Mouse (Mus musculus) forebrain, embryonic 11.5 days (tissue): ENCODE data around the gene Phldb1. TPM values are rescaled to one million over a fixed set of nuclear protein-coding genes. Genes with fewer than 3 reads are reported as not detected.

Source experiments
- ATAC-seq: fragments of 200-750 bp; cut with Nextera tagmentation; replicated peaks from 2 replicates; pipeline ENCODE4 v1.8.0; 2017; ENCODE audit warnings: moderate TSS enrichment; ENCODE audit not compliant: low FRiP score
- DNase-seq: peaks from one replicate; pipeline ENCODE4 v3.0.0-alpha.2; 2017; ENCODE audit warnings: low spot score
- H3K27ac ChIP-seq: fragments of 300-500 bp; sonication (generic); 2 replicates; pipeline ENCODE4 v1.5.1; 2014; ENCODE audit warnings: low read depth, low read length
- H3K27me3 ChIP-seq: fragments of 300-500 bp; sonication (generic); 2 replicates; pipeline ENCODE4 v1.6.1; 2014; ENCODE audit warnings: mild to moderate bottlenecking, low read length, mixed read lengths; ENCODE audit not compliant: control insufficient read depth, insufficient read depth
- H3K36me3 ChIP-seq: fragments of 300-500 bp; sonication (generic); 2 replicates; pipeline ENCODE4 v1.6.1; 2014; ENCODE audit warnings: mild to moderate bottlenecking, low read length, moderate library complexity, mixed read lengths; ENCODE audit not compliant: control insufficient read depth, insufficient read depth
- H3K4me1 ChIP-seq: fragments of 300-500 bp; sonication (generic); replicated peaks from 2 replicates; pipeline ENCODE4 v1.6.1; 2014; ENCODE audit warnings: low read length, mixed read lengths; ENCODE audit not compliant: control insufficient read depth, insufficient read depth
- H3K4me2 ChIP-seq: fragments of 300-500 bp; sonication (generic); 2 replicates; pipeline ENCODE4 v1.6.1; 2014; ENCODE audit warnings: low read depth, mild to moderate bottlenecking, low read length, moderate library complexity, mixed read lengths; ENCODE audit not compliant: severe bottlenecking
- H3K4me3 ChIP-seq: fragments of 300-500 bp; sonication (generic); 2 replicates; pipeline ENCODE4 v1.5.1; 2014; ENCODE audit warnings: low read depth, low read length
- H3K9ac ChIP-seq: fragments of 300-500 bp; sonication (generic); 2 replicates; pipeline ENCODE4 v1.6.1; 2014; ENCODE audit warnings: low read length
- H3K9me3 ChIP-seq: fragments of 300-500 bp; sonication (generic); 2 replicates; pipeline ENCODE4 v1.6.1; 2016; ENCODE audit warnings: low read length, mixed read lengths; ENCODE audit not compliant: control insufficient read depth
- WGBS: fragments of 180-500 bp; shearing (Covaris S2); extraction: QIAGEN DNeasy Blood & Tissue Kit; methylation state at CpG from one replicate; pipeline ENCODE4 v1.1.7; 2014; 5-methylcytosine and 5-hydroxymethylcytosine counted together
- polyA plus RNA-seq: library from polyadenylated mRNA; unstranded; fragments of >200 nt; fragmentation: Nextera tagmentation; extraction: Ambion mirVana; gene quantifications from 2 replicates; pipeline ENCODE4 v1.2.1, GENCODE M21; 2014

Gene Phldb1
- polyA plus RNA-seq, 1 experiment from 2014 or later, result 46.0 TPM

DNA sequence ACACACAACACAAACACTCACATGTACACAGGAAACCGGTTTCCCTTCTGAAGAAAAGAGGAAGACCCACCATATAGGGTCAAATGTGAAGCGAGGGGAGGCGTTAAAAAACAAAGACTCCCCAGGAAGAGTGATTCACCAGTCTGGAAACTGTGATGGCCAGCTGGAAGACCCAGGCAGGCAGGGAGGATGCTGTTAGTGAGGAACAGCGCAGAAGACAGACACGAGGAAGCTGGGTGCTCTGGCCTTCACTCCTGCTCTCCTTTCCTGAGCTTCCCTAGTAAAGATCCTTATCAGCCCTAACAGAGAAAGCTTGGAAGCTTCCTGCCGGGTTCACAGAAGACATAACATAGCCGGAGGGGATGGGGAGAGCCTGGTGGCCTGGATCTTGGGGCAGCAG is 12.0 kb downstream of the Phldb1 start:
- ATAC-seq (no peak), DNase-seq (no peak)
- 56% methylated on average over 7 of the region's 7 CpGs for WGBS
- Histone ChIP-seq H3K9ac (no peak overlapping the region), H3K27me3 (no peaks in the 10 kb centered on the region), H3K36me3 (no peaks in the 10 kb centered on the region), H3K4me2 (no peak overlapping the region), H3K9me3 (no peaks in the 10 kb centered on the region), H3K27ac (no peak overlapping the region; the same call in 1 of the 2 replicates), H3K4me3 (no peak overlapping the region), H3K4me1 (peaks cover 41% of the 10 kb centered on the region)

DNA sequence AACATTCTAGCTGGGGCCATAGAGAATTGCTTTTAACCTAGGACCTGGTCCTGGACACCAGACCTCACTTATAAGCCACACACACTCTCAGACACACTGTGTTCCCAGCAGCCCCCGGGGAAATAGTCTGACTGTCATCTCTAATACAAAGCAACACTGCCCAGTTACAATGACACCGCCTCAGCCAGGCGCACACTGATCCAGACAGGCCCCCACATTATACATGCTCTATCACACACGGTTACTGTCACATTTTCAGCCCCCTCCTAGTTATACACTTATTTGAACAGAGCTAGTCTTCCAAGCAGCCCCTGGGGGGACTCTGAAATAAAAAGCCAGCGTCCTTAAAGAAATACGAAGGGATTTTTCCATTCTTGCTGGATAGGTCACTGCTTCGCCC is 12.4 kb downstream of the Phldb1 start:
- no peak overlapping the region for H3K27ac ChIP-seq
- H3K4me3 ChIP-seq, result no peak overlapping the region
- no peaks in the 10 kb centered on the region for H3K36me3 ChIP-seq
- no peaks in the 10 kb centered on the region for H3K27me3 ChIP-seq
- H3K4me2 ChIP-seq, result no peak overlapping the region
- no peak overlapping the region for H3K9ac ChIP-seq
- no peak for ATAC-seq
- no peak for DNase-seq
- H3K9me3 ChIP-seq, result no peaks in the 10 kb centered on the region
- peaks cover 40% of the 10 kb centered on the region for H3K4me1 ChIP-seq
- 78% methylated on average over 7 of the region's 7 CpGs for WGBS

DNA sequence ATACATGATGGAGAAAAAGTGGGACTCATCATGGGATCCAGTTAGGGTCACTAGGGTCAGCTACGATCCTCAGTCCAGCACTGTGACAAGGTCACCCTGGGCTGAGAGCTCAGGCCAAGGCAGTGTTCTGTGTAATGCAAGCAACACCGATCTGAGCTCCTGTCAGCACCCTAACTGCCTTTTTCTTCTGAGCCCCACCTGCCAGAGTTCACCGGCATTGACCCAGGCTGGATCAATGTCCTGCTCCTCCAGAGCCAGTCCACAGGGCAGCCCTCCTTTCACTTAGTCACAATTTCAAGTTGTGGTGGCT is 13.2 kb downstream of the Phldb1 start:
- no peak for ATAC-seq
- no peaks in the 10 kb centered on the region for H3K27me3 ChIP-seq
- no peak for DNase-seq
- H3K9me3 ChIP-seq, result no peaks in the 10 kb centered on the region
- WGBS, result 84% methylated on average over 3 of the region's 3 CpGs
- H3K27ac ChIP-seq, result no peak overlapping the region
- peak overlapping the region; percentile 58; the same call in 1 of the 2 replicates for H3K4me2 ChIP-seq
- peak overlapping the region; percentile 91; the same call in 1 of the 2 replicates for H3K9ac ChIP-seq
- H3K36me3 ChIP-seq, result no peaks in the 10 kb centered on the region
- peaks cover 37% of the 10 kb centered on the region for H3K4me1 ChIP-seq
- peak overlapping the region; percentile 65; the same call in 1 of the 2 replicates for H3K4me3 ChIP-seq

DNA sequence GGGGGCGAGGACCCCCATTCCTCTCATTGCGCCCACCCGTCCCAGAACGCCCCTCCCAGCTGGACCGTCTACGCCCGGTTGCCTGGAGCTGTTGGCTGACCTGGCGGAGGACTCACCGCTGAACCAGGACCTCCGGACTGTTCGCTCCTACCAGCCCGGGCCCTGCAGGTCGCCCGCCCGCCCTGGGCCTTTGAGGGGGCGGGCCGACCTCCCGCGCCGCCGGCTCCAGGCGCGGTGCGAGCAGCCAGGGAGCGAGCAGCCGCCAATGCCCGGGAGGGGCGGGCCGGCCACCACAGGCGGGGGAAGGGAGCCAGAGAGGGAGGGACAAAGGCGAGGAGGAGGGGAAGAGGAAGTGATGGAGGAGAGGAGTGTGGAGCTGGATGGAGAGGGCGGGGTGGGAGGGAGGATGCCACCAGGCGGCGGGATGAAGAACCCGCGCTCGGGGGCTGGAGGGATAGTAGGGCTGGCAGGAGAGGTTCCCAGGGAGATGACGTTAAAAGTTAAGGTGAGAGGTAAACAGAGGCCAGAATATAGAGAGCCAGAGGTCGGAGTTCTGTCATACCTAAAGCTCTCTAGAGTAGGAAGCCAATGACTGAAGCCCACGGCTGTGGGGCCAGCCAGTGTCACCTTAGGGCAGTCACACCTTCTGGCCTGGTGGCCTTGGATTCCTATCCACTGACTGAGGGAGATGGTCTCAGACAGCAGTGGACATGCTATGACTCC is 13.7 kb downstream of the Phldb1 start:
- WGBS, result 1% methylated on average over 40 of the region's 40 CpGs
- Histone ChIP-seq H3K4me1 (peaks cover 32% of the 10 kb centered on the region), H3K27ac (peak overlapping the region; percentile 51), H3K36me3 (no peaks in the 10 kb centered on the region; the same call in 1 of the 2 replicates), H3K9ac (peak overlapping the region; percentile 91), H3K4me3 (peak overlapping the region; percentile 65), H3K27me3 (no peaks in the 10 kb centered on the region), H3K4me2 (peak overlapping the region; percentile 58), H3K9me3 (no peaks in the 10 kb centered on the region)
- DNase-seq (peak; percentile 92), ATAC-seq (peak; percentile 88)

DNA sequence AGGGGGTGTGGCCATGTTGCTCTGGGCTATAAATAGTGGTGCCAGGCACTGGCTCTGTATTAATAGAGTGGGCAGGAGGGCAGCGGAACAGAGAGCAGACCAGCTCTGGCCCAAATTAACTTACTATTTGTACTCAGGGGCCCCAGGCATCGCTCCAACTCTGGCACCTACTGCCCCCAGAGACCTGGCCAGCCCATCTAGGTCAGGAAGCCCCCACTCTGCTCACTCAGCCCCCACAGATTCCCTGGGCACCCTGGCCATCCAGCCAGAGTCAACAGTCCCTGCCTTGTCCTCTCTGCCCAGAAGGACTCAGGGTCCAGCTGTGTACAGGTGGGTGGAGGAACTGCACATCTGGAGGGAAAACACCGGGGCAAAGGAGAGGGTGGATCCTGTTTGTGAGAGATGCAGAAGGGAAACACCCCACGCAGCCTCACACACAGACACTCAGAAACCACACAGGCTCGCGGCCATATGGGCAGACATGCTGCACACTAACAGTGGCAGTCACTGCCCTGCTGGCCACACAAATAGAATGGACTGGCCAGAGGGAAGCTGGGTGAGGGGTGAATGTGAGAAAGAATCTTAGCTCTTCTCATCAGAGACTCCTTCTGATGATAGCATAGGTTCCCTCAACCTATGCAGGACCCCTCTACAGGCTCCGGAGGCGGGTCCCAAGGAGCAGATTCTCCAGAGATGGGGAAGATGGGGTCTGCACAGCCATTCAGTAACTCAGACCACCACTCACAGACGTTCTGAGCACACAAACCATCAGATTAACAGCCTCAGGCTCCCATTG is 14.4 kb downstream of the Phldb1 start:
- Histone ChIP-seq H3K4me2 (peak overlapping the region; percentile 58), H3K9me3 (no peaks in the 10 kb centered on the region), H3K27ac (peak overlapping the region; percentile 51), H3K4me1 (peaks cover 27% of the 10 kb centered on the region; the same call in 1 of the 2 replicates), H3K27me3 (no peaks in the 10 kb centered on the region), H3K4me3 (peak overlapping the region; percentile 65), H3K9ac (peak overlapping the region; percentile 91), H3K36me3 (no peaks in the 10 kb centered on the region; the same call in 1 of the 2 replicates)
- DNase-seq (no peak), ATAC-seq (peak; percentile 43)
- WGBS, result 21% methylated on average over 9 of the region's 9 CpGs

DNA sequence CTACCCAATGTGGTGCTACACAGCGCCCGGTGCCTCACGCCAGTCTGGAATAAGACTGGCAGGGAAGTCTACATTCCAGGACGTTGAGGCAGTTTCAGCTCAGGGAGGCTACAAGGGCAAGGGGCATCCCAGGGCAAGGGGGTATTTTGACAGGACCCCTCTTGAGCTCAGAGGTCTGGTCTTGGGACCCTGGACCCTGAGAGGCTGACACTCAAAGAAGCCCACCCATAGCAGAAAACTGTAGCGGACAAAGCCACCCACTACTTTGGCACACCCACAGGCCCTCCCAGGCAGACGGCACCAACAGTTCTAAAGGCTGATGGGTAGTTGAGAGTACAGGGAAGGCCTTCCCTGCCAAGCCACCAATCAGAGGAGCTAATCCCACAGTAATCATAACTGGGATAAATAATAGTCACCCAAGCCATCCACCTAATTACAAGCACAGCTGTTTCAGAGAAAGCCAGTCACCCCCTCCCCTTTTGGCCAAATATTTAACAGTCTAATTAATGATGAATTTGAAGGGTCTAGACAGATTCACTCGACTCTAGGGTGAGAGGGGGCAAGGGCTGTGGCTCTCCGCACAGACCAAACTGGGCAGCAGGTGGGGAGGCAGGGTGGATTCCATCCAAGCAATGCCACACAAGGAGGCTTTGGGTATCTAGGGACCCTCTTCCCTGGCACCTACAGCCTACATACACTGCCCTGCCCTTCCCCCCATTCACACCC is 15.2 kb downstream of the Phldb1 start:
- Histone ChIP-seq H3K4me1 (peaks cover 22% of the 10 kb centered on the region; the same call in 1 of the 2 replicates), H3K9ac (peak overlapping the region; percentile 91), H3K4me2 (peak overlapping the region; percentile 58), H3K27ac (no peak overlapping the region), H3K27me3 (no peaks in the 10 kb centered on the region), H3K9me3 (no peaks in the 10 kb centered on the region), H3K4me3 (peak overlapping the region; percentile 65), H3K36me3 (no peaks in the 10 kb centered on the region; the same call in 1 of the 2 replicates)
- 84% methylated on average over 8 of the region's 8 CpGs for WGBS
- ATAC-seq, result no peak
- no peak for DNase-seq

DNA sequence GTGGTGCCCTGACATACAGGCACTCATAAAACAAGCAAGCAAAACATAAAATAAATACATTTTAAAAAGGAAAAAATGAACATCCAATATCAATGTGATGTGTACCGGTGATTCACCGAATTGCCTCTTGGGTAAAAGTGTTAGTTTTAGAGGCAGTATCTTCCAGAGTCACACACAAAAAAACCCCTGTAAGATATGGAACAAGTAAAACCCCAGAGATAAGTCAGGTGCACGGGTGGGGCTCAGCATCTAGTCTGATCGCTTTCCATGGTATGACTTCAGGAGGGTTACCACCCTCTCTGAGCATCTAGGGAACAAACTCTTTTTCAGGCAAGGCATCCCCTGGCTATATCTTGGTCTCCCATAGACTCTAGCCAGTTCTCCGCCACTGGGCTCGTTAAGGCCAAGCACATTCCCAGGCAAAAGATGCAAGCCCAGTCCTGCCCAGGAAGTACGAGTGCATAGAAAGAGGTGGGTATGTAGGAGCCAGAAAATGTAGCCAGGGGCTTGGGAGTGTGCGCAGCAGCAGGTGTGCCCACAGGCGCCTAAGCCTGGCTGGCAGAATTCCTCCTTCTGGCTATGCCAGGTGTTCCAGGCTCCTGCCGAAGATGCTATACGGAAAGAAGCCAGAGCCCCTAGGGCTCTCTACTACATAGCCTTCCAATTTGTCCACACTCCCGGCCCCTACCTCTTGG is 15.9 kb downstream of the Phldb1 start:
- DNase-seq (no peak), ATAC-seq (no peak)
- no peak overlapping the region for H3K27ac ChIP-seq
- WGBS, result 87% methylated on average over 12 of the region's 12 CpGs
- no peaks in the 10 kb centered on the region for H3K9me3 ChIP-seq
- H3K36me3 ChIP-seq, result no peaks in the 10 kb centered on the region; the same call in 1 of the 2 replicates
- H3K4me2 ChIP-seq, result no peak overlapping the region
- no peak overlapping the region for H3K9ac ChIP-seq
- H3K4me1 ChIP-seq, result peaks cover 21% of the 10 kb centered on the region; the same call in 1 of the 2 replicates
- H3K4me3 ChIP-seq, result no peak overlapping the region
- no peaks in the 10 kb centered on the region for H3K27me3 ChIP-seq

DNA sequence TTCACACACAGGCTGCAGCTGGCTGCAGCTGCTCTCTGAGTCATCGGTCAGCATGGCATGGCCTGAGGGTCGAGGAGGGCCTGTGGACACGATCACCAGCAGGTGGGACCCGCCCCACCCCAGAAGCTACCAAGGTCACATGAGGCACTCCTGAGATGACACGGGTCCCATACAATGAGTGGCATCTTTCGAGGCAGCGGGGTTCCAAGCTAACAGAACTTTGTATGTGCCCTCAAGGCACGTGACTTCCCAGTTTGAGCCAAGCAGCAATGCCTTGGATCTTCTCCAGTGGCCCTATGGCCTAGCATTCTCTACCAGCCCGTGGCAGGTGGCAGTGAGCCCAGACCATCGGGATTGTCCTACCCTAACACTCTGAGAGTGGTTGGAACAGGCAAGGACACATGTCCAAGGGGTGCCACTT is 17.2 kb downstream of the Phldb1 start:
- no peak overlapping the region for H3K4me2 ChIP-seq
- H3K4me3 ChIP-seq, result no peak overlapping the region
- H3K27me3 ChIP-seq, result no peaks in the 10 kb centered on the region
- ATAC-seq (no peak), DNase-seq (no peak)
- H3K9me3 ChIP-seq, result no peaks in the 10 kb centered on the region
- no peaks in the 10 kb centered on the region; the same call in 1 of the 2 replicates for H3K36me3 ChIP-seq
- no peak overlapping the region for H3K27ac ChIP-seq
- peaks cover 19% of the 10 kb centered on the region; the same call in 1 of the 2 replicates for H3K4me1 ChIP-seq
- 91% methylated on average over 10 of the region's 10 CpGs for WGBS
- H3K9ac ChIP-seq, result no peak overlapping the region
